Mouse (Mus musculus) Muller cell, postnatal 12 days (primary cell): ENCODE measurements around the gene Wdr93.
"Not testable (repeated sequence)": the region's sequence is repeated elsewhere in the genome, so short reads cannot be mapped to it uniquely, and the experiment has no call there.

Source experiments
- DNase-seq: peaks from one replicate; pipeline ENCODE4 v3.0.0-alpha.2; 2015; ENCODE audit errors: inconsistent ontology term

The Wdr93 gene

DNA sequence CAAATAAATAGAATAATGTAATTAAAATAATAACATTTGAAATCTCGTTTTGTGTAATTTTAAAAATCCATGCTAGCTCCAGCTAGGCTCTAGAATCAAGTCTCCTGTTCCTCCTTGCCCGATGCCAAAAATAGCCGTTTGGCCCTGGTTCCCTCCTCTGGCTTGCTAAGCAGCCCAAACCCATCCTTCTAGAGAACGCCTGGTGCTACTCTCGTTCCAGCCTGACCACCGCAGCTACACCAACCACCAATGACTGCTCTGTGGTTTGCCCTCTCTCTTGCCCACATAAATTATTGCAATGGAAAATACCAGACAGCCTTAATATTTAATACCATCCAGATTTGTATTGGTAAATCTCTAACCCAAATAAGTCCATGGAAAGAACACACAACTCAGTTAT, 4.7 kb downstream of the Wdr93 start:
- DNase-seq = no peak

DNA sequence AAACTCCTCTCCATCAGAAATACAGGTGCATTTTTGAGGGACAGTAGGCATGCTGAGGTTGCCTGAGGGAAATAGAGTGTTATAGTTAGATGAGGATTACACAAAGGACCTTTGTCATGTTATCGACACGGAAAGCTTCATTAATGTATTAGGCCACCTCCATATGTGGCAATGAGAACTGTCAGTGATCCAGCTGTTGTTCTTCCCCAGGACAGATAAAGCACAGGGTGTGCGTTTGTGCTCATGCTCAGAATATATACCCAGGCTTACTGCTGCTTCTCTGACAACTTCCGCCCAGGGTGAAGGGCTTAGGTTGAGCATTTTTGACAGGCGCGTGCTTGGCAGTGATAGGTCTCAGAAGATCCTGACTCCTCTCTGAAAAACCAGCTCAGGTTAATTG, 6.5 kb downstream of the Wdr93 start:
- no peak for DNase-seq

DNA sequence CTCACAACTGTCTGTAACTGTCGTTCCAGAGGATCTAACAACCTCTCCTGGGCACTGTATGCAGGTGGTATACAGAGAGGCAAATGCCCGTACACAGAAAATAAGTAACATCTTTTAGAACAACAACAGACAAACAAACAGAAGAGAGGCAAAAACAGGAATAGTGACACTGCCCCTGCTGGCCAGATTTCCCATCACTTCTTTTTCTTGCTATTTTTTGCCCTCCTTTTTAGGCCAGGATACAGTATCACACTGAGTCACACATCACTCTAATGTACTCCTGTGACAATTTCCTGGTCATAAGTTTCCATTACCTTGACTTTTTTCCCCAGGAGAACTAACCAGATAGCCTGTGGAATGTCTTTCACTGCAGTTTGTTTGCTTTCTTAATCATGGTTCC, 13.4 kb downstream of the Wdr93 start:
- no peak for DNase-seq

DNA sequence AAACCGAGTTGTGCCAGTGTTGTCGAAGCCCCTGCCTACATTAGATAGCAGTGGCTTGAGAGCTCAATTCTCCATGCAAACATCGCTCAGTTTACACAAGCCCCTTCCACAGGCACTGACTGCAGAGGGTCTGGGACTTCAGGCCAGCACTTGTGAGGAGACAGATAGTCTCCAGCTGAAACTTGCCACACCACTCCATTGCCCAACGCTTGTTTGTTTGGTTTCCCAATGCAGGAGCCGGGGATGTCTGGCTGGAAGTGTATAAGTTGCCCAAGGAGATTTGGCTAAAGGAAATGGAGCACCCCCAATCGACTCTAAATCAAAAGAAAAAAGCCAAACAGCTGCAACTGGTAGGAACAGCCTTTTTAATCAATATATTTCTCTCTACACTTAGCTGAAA, 15.2 kb downstream of the Wdr93 start:
- DNase-seq = no peak

DNA sequence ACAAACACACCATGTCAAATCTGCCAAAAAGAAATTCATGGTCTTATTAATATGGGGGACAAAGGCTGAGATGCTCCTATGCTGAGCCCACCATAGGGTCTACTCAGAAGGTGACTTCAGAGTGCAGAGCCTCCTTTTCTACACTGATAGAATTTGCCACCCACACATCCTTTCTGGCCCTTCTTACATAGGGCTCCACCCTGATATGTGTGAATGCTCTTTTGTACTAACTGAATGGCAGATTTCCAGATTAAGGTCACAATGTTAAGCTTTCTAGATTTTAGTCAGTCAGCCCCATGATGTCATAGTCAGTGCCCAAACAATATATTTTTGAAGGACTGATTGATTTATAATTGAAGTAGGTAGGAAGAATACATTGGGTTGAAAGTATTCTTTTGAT, 16.8 kb downstream of the Wdr93 start:
- DNase-seq = no peak

DNA sequence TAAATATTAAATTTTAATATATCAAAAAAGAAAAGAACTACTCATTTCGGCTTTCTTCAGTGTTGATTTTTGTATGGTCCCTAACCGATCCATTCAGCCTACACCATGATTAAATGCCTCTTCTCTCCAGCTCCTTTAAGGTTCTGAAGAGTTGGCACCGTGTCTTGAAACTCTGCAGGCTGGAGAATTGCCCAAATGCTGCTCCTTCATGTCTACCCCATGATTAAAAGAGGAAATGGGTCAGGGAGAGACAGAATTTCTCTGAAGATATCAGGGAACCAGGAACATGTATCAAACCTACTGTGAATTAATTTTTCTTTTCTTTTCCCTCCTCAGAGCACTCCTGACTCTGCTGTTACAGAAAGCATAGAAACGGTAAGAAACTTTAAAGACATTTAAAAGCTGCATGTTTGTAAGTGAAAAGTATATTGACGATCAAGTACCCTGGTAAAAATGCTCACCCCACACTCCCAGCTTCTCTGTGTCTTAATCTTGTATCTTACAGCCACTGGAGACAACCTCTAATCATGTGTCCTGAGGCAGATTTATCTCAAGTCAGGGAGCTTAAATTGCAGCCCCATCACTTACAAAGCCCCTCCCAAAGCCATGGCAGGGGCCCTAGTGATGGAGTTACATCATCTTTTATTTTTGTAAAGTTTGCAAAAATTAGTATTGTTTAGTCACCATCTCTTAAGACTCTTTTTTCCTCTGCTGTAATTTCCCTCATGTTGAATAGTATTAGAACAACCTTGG, 18.3 kb downstream of the Wdr93 start:
- no peak for DNase-seq

DNA sequence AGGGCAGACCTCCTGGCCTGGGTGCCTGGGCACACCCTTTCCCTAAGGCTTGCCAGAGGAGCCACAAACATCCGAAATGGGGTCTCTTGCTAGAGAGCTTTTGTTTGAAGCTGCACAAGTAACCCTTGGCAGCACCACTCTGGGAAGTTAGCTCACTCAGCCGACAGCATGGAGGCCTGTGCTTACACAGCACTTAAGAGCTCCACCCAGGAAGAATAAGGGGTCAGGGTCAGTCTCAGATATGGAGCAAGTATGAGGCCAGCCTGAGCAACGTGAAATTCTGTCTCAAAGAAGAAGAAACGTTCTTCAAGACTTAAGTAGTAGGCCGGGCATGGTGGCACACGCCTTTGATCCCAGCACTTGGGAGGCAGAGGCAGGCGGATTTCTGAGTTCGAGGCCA, 19.1 kb downstream of the Wdr93 start:
- DNase-seq = no peak

DNA sequence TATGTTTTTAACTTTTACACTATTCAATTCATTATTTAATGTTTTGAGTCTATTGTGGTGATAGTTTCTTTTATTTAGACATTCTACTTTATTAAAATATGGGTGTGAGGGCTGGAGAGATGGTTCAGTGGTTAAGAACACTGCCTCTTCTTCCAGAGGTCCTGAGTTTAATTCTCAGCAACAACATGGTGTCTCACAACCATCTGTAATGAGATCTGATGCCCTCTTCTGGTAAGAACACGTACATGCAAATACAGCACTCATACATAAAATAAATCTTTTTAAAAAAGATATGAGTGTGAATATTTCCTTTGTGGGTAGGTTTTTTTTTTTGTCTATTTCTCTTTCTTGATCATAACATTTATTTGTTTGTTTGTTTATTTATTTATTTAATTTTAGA, 23.0 kb downstream of the Wdr93 start:
- no peak for DNase-seq

DNA sequence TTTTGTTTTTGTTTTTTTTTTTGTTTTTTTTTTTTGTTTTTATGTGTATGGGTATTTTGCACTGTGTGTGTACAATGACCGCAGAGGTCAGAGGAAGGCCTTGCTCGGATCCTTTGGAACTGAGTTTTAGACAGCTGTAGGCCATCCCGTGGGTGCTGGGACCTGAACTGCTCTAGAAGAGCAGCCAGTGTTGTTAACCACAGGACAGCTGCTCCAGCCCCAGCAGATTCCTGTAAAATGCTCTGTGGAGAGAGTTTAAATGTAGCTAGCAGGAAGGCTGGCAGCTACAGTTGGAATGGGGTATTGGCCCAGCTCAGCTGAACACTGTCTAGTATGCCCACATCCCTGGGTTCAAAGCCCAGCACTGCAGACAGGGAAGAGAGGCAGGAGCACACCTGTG, 26.7 kb downstream of the Wdr93 start:
- no peak for DNase-seq

DNA sequence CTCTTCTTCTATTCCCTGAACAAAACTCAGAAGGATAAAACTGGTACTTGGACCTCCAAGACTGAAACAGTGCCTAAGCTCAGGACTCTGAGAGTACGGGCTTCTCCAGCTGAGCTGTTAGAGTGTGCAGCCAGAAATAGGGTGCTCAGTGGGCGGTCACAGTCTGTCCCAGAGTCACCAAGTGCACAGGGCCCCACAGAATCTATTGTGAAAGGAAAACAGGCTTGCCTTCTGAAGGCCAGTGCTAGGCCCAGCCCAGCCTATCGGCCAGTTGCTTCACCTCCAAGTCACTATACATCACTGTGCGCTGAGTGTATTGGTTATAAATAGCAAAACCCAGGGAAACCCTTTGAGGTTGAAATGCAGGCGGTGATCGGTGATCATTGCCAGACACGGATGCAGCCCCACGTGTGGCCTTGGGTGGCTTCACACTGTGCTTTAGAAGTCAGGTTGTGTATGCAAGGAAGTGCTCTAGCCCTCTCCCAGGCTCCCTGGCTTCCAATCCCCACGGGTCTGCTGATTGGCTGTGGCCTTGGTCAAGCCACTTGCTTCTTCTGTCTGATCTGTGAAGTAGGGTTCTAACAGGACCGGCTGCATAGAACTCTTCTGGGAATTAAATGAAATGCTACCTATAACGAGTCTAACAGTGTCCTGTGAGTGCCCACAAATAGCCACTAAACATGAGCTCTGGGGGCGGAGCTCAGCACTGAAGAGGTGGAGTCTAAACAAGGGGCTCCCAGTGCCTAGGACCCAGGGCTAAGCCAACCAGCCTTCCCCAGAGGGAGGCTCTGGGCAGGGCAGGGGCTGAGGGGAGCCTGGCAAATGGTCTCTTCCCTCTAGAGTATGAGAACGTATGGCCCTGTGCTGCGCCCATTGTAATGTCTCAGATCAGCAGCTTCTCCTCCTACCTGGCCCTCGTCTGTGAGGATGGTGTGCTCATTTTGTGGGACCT, 28.9 kb downstream of the Wdr93 start:
- no peak for DNase-seq

DNA sequence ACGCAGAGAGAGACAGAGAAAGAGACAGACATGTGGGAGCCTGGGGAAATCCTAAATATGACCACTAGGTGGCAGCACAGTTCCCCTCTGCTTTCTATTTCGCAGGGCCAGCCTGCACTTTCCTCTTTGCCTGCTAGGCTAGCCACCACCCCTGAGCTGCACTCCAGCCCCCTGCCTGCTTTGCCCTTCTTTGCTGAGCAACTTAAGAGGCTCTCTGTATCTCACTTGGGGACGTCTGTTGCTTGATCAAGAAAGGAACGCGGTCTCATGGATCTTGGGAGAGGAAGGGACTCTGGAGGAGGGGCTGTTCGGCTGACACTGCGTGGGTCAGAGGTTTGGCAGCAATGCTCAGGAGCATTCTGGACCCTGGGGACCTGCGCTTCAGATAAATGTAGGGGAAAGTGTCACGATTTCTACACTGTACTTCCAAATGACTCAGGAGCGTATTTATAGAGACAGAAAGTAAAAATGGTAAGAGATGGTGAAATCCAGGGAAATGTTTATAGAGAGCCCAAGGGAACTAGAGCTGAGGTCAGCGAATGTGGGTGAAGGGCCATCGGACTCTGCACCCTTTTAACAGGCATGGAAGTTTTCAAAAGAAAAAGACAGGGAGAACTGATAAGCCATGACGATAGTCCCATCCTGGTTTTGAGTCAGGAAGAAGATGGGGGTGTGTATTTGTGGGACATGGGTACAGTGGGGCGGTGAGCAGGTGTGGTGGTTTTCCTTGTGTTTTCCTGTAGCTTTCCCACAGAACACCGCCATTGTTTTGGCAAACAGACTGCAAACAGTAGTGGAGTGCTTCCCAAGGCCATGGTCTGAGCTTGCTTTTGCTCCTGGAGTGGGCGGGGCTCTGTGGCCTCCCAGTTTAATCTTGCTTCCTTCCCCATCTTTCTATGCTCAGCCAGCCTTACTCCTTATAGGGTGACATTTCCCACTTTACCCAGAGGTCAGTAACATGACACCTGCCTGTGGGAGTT, 38.0 kb downstream of the Wdr93 start:
- peak; percentile 69 for DNase-seq

DNA sequence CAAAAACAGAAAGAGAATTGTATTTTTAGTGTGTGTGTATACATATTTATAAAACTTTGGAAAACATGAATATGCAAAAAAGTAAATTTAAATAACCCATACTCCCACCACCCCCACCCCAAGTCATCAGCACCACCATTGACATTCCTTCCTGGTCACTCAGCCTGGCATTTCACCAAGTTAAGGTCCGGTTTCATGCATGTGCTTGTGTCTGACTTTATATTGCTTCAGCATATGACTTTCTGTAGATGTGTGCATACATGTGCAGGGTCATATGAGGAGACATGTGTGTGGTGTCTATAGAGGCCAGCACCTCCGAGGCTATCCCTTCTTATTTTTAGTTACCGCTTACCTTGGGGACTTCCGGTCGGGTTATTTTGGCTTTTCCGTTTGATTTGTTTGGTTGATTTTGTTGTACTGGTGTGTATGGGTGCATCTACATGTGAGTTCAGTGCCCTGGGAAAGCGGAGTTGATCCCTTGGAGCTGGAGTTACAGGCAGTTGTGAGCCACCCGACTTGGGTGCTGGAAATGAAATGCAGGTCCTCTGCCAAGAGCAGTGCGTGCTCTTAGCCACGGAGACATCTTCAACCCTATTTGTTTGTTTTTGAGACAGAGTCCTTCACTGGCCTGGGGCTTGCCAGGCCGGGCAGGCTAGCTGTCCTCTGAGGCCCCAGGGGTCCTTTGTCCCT, 39.0 kb downstream of the Wdr93 start:
- DNase-seq = no peak

DNA sequence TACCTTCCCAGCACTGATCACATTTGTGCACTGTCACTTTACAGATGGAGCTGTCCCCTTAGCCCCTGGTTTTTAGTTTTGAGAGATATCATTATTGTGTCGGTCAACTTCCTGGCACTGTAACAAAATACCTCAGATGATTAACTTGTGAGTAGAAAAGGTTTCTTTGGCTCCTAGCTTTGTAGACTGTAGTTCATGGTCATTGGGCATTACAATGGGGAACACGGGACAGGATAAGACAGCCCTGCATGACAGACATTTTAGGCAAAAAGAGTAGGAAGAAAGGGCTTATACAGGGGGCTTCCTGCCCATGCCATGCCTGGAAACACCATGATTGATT, 39.5 kb downstream of the Wdr93 start:
- peak; percentile 37 for DNase-seq

DNA sequence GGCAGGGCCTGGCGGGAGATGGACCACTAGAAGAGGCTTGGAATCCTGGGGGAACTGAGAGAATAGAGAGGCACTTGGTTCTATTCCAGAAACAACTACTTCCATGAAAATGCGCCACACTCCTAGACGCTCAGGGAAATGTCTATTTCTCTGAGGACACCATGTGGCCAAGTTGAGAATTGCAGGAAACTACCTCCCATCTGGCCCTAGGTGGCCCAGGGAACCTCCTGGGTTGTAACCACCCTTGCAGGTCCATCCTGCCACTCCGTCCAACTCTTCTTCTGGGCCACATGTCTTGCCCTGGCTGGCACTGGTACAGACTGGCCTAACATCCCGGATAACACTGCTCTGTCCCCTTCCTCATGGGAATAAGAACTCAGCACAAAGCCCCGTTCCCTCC, 43.3 kb downstream of the Wdr93 start:
- DNase-seq = peak; percentile 38

DNA sequence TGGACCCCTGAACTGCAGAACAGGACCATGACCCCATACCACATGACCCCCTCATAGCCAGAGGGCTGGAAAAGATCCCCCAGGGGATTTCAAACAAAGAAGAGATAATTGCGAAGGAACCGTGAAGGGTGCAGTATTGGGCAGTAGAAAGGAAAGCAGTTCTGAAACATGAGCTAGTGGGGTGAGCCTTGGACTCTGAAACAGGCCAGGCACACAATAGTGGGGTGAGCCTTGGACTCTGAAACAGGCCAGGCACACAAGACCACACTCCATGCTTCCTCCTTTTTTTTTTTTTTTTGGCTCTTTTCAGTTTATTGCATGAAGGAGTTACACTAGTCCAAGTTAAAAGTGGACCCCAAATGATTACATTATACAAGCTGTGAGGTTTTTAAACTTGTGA, 46.8 kb downstream of the Wdr93 start:
- DNase-seq = not testable (repeated sequence)

DNA sequence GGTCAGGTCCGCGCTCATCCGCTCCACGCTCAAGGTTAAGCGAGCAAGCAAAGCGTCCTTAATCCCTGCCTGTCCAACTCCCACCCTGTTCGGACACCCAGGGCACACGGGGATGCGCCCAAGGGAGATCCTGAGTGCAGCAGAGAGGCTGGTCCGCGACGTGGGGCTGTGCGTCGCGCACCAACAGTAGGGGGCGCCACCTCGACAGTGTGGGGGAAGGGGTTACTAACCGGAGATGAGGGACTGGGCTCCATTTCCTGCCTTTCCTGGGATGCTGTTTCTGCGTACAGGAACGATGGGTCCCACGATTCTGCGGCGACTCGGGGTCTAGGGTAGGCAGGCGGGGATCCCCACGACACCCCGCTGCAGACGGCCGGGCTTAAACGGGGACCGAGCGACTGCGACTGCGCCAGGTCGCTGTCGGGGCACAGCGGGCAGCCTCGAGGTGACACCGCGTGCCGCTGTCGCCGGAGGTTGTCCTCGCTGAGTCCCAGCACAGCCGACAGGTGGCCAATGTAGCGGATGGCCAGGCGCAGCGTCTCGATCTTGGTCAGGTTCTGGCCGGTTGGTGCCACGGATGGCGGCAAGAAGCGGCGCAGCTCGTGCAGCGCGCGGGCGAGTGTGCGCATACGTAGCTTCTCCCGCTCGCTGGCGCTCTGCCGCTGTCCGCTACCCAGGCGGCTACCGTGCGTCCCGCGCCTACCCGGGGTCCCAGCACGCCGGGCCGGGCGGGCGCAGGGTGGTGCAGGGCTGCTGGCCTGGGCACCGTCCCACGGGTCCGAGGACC, 49.9 kb downstream of the Wdr93 start:
- DNase-seq = peak; percentile 40

DNA sequence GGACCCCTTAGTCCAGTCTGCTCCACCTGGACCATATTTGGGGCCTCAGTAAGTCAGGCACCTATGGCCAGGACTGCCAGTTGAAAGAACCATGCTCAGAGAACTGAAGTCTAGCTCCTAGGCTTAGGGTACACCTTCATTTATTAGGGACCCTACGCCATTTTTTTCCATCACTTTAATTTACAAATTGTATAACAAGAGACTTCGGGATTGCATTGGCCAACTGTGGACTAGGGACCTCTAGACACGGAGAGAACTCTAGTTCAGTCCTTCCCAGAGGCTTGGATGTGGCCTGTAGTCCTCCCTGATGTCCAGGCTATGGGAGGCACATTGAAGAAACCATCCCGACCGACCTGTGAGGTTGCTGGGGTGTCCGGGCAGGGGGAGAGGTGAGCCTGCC, 50.7 kb downstream of the Wdr93 start, which contains the start of gene Mesp1:
TSS of gene Mesp1 (minus strand) at position 101 of the 400 bp plus-strand sequence.
- DNase-seq = no peak

DNA sequence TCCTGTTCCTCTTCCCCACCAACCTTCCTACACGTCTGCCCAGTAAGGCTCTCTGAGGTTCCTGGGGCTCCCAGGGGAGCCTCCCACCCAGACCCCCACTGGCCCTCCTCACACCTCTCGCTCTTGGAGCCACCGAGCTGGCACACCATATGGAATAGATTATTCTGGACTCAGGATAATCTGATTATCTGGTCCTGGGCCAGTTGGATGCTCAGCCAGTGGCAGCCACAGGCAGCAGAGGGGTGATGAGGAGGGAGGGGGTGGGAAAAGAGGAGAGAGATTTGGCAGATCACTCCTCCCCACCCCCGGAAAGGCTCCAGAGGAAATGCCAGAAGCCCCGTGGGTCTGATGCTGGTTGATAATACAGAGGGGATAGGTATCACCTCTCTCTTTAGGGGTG, 55.6 kb downstream of the Wdr93 start:
- DNase-seq = no peak

DNA sequence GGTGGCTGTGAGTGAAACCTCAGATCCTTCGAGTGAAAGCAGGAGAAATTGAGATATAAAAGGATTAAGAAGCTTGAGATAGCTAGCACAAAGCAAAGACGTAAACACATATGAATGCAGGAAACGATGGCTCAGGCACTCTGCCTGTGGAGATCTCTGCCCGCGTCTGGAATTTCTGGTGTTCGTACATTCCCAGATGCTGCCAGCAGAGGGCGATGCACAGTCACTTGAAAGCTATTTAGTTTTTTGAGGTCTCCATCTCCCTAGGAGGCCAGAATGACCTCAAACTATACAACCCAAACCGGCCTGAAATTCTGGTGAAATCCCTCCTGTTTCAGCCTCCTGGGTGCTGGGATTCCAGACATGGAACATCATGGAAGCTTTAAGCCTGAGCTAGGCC, 56.1 kb downstream of the Wdr93 start:
- DNase-seq = peak; percentile 67

DNA sequence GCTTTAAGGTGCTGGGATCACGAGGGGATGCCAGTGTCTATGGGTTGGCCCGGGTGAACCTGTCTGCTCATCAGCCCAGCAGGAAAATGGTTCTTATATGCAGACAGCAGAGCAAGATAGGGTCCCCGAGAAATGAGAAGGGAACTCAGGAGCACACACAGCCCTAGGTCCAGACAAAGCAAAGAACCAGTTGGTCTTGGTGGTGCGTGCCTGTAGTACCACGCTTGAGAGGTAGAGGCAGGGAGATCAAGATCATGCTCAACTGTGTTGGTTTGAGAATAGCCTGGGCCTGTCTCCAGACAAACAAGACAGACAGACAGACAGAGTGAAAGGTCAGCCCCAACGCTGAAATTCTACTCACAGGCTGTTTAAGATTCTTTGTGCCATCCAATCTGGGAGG, 56.5 kb downstream of the Wdr93 start:
- DNase-seq = no peak
